Mouse (Mus musculus) c-Kit-positive CD71-positive TER-119-positive erythroid progenitor cells, embryonic 14.5 days (primary cell): ENCODE data around the gene Eps8l3.

Experiments
- DNase-seq: peaks from one replicate; pipeline ENCODE4 v3.0.0-alpha.2; 2013; ENCODE audit warnings: low spot score

Gene Eps8l3

DNA sequence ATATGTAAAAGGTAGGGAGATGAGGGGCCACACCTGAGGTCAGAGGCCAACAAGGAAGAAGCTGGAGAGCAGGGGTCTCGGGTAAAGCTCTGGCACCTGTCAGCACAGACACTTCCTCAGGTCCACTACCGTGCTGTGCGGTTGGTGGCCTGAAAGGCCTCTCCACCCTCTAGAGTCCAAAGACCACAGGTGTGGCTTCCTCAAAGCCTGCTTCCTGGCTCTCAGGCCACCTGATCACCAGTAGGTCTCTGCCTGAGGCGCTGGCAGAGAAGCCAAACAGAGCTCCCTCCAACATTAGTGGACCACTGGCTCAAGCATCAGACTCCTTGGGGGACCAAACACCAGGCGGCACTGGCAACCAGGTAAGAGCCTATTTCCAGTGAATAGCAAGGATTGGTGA is at the start of gene Eps8l3:
Gene Eps8l3 (plus strand): TSS at position 225 of the 400 bp plus-strand sequence.
- DNase-seq = no peak

DNA sequence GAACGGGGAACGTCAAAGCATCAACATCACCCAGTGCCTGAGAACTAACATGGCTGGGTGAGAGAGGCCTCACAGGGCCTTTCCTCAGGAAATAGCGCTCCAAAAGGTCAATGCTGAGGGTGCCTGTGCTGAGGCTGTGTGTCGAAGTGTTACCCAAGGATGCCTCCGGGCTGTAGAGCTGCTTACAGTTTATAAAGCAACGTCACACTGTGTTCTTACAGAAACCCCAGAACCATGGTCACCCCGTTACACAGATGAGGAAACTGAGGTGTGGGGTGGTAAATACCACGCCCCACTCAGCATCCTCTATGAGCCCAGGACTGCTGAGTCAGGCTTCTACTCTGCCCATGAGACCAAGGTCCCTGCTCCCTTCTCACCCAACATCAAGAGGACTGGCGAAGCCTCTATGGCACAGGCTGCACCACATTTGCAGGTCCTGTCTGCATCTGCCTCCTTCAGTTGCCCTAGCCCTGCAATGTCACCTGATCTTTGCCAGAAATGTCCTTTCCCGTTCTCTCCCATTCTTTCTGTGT is 49.1 kb upstream of the Eps8l3 start:
- DNase-seq = no peak

DNA sequence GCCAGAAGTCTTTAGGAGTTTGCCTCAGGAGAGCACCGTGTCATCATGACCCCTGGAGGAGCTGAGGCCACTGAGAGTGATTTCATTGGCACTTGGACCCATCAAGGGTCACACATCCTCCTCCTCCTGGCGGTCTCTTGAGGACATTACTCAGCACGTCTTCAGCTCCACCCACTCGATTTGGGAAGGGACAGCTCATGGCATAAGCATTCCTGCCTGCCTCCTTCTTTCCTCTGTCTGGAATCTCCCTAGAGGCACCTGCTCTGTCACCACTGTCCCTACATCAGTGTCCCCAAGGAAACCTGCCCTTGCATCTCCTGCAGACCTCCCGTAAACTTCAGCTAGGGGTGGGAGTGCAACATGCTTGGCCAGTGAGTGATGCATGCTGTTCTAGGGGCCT is 48.5 kb upstream of the Eps8l3 start:
- no peak for DNase-seq

DNA sequence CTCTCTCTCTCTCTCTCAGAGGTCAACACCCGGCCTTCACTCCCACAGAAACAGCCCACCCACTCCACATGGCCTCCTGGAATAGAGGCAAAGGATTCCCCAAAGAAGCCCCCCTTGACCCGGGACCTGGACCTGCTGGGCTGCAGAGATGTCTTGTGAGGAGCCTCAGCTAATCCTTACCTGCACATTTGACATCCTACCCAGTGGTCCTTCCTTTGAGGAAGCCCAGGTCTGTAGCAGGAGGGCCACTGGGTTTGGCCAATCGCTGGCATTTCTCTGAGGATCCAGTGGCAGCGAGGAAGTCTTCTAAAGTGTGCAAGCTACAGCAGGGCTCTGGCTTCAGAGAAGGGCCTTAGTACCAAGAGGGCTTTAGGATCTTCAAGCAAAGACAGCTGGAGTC is 48.0 kb upstream of the Eps8l3 start:
- no peak for DNase-seq

- no peak for DNase-seq
Observed at GRCm38 (mm10) chr3:107829625-107830024, 47.4 kb upstream of the Eps8l3 start.

DNA sequence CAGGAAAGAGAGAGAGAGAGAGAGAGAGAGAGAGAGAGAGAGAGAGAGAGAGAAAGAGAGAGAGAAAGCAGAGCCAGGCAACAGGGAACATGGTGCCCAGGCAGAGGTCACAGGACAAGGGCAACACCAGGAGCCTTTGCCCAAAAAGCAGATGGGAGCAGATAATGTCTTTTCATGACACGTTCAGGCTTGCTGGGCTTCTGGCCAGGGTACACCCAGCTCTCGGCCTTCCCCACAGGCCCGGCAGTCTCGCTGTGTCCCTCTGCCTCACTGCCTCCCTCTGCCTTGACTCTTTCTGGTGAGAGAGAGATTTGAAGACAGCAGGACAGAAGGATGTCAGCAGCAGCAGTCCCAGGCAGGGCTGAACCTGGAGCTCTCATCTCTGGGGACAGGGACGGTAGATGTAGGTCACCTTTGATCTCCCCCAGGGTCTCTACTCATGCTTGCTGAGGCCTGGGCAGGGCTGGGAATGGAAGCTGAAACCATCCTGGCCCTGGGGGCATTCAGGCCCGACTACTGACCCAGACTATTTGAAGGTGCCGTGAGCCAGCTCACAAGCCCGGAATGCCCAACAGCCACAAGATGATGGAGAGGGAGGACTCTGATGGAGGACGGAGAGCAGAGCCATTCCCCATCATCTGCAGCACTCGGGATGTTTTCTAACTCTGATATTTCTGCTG is 45.0 kb upstream of the Eps8l3 start:
- DNase-seq = no peak

DNA sequence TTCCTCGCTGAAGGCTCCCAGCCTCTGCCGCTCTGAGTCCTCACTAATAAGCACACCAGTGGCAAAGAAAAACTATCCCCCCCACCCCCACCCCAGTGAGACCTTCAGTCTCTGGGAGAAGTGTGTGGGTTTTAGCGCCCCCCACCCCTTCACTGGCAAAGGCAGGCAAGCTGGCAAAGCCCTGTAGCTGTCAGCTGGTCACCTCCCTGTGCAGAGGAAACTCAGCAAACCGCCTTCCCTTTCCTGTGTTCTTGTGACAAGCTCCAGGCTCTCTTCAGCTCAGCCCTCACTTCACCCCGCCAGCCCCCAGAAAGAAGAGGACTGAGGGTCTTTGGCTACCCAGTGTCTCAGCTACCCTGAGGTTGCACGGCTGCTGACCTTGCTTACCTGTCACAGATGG is 44.4 kb upstream of the Eps8l3 start:
- no peak for DNase-seq

- DNase-seq = no peak
Observed at GRCm38 (mm10) chr3:107833370-107833769, 43.7 kb upstream of the Eps8l3 start.

DNA sequence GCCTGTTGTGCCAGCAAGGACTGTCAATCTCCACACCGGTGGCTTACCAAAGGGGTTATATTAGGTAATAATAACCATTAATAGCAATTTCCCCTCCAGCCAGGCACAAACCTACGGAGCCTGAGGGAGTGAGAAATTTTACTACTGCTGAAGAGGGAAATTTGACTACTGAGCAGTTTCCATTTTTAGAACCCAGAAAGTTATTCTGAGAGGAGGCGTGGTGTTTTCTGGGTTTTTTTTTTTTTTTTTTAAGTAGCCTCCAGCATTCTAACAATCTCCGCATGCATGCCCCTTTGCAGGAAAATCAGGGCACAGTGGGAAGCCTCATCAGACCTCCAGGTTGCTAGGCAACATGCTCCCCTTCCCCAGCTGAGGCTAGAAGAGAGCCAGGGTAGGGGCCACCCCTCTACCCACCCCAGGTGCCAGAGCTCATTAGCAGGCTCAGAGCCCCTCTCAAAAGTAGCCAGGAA is 43.1 kb upstream of the Eps8l3 start:
- DNase-seq = no peak

DNA sequence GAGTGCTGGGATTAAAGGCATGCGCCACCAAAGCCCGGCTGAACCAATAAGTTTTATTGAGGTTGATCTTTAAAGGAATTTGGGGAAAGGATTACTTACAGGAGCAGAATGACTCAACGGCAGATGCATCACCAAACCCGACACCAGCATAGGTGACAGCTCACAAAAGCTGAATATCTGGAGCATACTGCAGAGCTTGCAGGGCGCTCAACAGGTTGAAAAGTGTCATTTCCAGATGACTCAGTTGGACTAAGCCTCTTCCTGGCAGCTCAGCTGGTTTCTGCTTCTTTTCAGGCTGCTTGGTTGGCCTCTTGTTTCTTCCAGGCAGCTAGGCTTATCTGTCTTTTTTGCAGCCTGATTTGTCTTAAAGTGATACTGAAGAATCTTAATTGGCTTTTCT is 41.7 kb upstream of the Eps8l3 start:
- DNase-seq = no peak

- no peak for DNase-seq
Observed at GRCm38 (mm10) chr3:107839855-107840254, 37.2 kb upstream of the Eps8l3 start.

DNA sequence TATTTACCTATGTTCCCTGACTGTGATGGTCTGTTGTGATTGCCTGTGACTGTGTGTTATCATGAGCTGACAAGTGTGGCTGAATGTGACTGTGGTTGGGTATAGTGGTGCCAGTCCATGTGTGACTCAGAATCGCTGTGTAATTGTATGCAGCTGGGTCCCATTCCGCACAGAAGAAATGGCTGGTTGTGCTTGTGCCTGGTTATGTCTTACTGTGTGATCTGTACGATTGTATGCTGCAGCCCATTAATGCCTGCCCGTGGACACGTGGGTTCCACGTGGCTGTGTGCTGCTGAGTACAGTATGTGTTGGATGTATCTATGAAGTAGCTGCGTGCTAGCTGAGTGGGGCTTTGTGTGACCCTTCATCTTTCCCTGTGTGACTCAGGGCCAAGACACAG is 36.2 kb upstream of the Eps8l3 start:
- DNase-seq = no peak

- no peak for DNase-seq
Observed at GRCm38 (mm10) chr3:107841370-107841769, 35.7 kb upstream of the Eps8l3 start.

DNA sequence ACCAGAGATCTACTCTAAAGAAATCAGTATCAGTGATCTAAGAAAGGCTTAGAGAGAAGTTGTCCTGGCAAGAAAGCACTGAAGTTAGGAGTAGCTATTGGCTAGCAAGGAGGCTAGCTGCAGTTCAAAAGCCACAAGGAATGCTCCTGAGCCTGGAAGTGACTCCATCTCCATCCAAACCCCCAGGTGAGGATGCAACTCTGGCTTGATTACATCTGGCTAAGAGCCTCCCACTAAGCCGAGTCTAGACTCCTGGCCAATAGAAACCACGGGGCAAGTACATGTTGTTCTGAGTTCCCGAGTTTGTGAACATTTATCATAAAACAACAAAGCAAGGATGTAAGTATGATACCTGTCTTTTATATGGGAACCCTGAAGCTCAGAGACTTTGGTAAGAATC is 33.6 kb upstream of the Eps8l3 start:
- no peak for DNase-seq

GRCm38 (mm10) chr3:107844001-107844400 is 33.0 kb upstream of the Eps8l3 start:
- DNase-seq = no peak

GRCm38 (mm10) chr3:107844499-107844898 is 32.5 kb upstream of the Eps8l3 start:
- no peak for DNase-seq

DNA sequence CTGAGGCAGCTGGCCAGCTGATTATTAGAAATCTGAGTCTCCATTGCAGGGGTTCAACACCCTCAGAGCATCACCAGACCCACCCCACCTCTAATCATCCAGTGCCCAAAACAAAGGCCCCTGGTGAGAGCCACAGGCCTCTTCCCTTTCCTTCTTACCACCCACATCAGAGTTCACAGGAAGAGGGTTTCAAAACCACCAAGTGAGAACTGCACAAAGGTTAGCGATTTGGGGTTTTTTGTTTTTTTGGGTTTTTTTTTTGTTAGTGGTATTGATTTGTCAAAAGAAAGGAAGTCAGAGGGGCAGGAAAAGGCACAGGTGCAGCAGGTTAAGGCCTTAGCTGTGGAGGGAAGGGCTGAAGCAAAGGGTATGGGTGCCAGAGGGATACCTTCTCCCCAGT is 30.9 kb upstream of the Eps8l3 start:
- DNase-seq = no peak

DNA sequence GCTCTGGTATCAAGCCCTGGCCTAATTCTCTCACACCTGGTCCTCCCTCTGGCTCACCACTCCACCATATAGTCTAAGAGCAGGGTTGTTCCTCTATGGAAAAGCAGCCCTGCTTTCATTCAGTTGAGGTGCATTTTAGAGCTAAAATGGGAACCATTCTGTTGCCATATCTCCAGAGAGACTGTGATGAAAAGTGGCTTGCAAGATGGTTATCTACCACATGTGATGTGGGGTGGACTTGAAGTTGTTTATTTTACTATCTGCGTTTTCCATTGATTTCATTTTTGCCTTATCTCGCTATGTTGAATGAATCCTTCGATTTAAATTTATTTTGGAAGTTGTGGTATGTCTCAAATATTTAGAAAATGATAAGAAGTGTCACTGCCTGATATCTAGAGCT is 30.2 kb upstream of the Eps8l3 start:
- DNase-seq = no peak

- no peak for DNase-seq
Observed at GRCm38 (mm10) chr3:107848126-107848525, 28.9 kb upstream of the Eps8l3 start.

DNA sequence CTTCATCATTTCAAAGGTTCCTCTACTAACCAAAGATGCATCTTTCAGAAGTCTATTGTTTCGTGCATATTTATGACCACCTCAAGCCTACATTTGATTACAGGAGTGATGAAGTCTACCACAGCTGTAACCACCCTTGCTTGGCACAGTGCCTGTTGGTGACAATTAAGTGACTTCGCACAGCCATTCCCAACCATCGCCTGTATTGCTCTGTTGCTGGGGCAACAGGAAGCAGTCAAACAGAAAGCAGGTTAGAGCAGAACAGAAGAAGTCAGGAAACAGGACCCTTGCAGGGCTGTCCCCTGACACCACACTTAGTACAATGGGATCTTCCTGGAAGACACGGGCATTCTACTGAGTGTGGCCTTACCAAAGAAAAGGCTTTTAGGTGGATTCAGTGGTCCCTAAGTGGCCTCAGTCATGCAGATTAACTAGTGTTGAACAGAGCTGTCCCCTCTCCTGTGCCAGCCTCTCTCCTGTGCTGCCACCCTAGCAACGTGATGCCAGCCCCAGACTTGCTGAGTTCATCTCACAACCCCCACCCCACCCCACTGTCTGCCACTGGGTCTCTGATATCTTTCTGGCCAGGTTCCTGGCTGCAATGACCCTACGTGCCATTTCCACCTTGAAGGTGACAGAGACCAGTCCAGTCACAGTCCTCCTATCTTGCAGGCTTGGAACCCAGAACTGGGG is 27.9 kb upstream of the Eps8l3 start:
- DNase-seq = no peak

DNA sequence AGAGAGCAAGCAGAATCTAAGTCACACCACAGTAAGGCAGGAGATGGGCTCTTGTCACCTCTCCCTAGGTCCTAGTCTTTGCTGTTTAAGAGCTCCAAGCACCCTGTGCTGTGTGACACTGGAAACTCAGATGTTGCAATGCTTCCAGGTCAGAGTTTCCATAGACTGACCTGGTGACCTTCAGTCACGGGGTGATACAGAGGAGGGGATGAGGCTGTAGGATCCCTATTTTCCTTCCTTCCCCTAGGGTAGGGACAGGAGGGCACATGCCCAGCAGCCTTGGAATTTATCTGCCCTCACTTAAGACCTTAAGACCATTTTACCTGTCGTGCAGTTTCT is 27.4 kb upstream of the Eps8l3 start:
- no peak for DNase-seq

- no peak for DNase-seq
Observed at GRCm38 (mm10) chr3:107850418-107851031, 26.5 kb upstream of the Eps8l3 start.

GRCm38 (mm10) chr3:107852786-107853185 is 24.2 kb upstream of the Eps8l3 start:
- no peak for DNase-seq
